Mouse (Mus musculus) gastrocnemius, postnatal 4 days (tissue): Measurements from ENCODE around the gene Arid2. TPM values are rescaled to one million over a fixed set of nuclear protein-coding genes. Genes with fewer than 3 reads are reported as not detected.
"Not testable (repeated sequence)": the region's sequence is repeated elsewhere in the genome, so short reads cannot be mapped to it uniquely, and the experiment has no call there.

Experiments
- DNase-seq, 2 experiments: peaks; one replicate each; pipeline ENCODE4 v3.0.0; 2021 to 2022; ENCODE audit warnings: low spot score in 2 of 2, mixed read lengths in 2 of 2
- total RNA-seq, 2 experiments: library from RNA; stranded (reverse); gene quantifications; 2 replicates each; pipeline ENCODE4 v1.2.3; 2021

Arid2 gene
- total RNA-seq, 2 experiments from 2014 or later = 46.0 to 50.8 TPM

- DNase-seq = peak; percentile 84 to 89
These were observed 1.8 kb upstream of the Arid2 start for GRCm38 (mm10) chr15:96285323-96286014.

GRCm38 (mm10) chr15:96286015-96286934, 1.0 kb upstream of the Arid2 start:
- DNase-seq = peak; percentile 88 to 94

- DNase-seq = no peak
These were observed 404 bp upstream of the Arid2 start for GRCm38 (mm10) chr15:96286935-96287292.

DNA sequence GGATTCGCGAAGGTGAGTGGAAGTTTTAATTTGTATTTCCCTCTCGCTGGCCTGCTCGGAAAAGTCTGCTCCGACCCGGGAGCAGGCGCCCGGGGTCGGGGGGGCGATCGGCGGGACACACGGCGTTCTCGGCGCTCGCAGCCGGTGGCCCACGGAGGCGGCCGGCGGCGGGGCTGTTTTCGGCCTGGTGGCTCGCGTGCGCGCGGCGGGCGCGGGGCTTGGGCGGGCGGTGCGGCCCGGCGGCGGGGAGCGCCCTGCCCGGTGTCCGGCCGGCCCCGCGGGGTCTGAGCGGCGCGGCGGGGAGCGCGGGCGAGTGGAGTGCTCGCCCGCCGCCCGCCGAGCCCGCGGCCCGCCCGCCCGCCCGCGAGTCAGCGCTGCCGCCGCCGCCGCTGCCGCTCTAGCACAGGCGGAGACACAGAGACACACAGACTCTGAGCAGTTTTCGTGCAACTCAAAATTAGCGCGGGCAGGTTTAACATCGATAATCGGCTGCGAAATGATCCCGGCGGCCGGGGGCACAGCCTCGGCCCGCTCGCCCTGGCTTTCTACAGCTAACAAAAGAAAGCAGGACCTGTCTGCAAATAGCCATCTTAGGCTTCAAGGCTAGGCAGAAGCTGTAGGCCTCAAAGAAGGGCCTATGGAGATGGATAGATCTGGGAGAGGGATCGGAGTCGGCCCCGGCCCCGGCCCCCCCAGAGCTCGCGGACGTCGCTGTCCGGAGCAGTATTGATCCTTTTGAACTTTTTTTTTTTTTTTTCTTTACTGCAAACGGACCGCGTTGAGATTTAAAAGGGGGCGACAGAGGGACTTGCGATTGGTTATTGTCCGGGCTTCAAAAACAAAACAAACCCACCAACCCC, 888 bp downstream of the Arid2 start:
- peak; percentile 35 to 59 for DNase-seq

- DNase-seq = no peak
These were observed 1.6 kb downstream of the Arid2 start for GRCm38 (mm10) chr15:96288836-96289390.

DNA sequence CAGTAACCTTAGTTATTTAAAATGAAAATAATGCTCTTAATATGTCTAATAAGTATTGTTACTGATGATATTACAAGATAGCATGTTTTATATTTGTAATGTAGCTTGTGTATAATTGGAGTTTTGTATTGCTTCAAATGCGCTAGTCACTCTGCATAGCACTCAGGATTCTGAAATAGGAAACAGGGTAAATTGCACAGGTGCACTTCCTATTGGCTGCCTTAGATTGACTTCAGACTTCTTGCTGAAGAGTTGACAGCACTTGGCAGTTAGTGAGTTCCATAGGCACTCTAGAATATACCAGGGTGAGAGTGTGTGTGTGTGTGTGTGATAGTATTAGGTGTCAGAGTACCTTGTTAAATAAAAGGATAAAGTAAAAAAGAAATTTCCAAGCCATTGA, 2.7 kb downstream of the Arid2 start:
- no peak for DNase-seq

- DNase-seq = no peak
These were observed 6.1 kb downstream of the Arid2 start for GRCm38 (mm10) chr15:96293444-96293843.

DNA sequence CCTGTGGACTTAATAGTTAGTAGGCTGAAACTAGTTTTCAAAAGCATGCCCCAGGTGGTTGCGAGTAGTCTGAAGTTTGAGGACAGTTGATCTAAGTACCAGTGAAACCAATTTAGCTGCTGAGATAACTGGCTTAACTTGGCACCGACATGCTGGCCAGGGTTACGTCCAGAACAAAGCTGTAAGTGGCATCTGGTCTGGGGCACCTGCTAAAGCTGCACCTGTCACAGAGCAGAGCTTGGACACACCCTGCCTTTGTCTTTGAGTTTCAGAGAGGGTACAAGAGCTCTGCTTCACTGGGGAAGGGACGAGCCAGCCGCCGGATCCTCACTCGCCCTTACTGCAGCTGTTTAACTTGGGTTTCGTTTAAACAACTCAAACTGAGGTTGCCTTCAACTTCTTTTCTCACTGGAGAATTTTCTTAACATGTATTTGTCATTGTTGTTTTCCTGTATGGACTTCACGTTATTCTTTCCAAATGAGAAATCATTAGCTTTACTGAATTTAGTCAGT, 9.8 kb downstream of the Arid2 start:
- DNase-seq = no peak

- DNase-seq = no peak
These were observed 10.4 kb downstream of the Arid2 start for GRCm38 (mm10) chr15:96297623-96298188.

GRCm38 (mm10) chr15:96309310-96309709, 22.0 kb downstream of the Arid2 start:
- DNase-seq = no peak

DNA sequence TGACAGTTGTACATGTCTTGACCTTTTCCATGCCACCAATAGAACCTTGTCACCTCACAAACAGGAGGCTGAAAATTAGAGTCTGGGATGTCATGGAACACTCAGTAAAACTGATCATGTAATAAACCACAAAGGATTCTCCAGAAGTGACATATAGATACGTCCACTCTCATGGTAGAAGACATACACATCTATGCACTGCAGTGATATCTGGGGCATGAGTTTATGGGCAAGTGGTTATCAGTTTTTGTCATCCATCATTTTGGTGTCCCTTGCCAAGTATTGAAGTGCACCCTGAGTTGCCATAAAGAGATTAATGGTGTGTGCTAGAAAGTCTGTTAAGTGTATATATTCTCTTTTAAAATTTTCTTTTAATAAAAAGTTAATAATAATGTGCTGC, 25.6 kb downstream of the Arid2 start:
- no peak for DNase-seq

GRCm38 (mm10) chr15:96315664-96316063, 28.3 kb downstream of the Arid2 start:
- DNase-seq = no peak

DNA sequence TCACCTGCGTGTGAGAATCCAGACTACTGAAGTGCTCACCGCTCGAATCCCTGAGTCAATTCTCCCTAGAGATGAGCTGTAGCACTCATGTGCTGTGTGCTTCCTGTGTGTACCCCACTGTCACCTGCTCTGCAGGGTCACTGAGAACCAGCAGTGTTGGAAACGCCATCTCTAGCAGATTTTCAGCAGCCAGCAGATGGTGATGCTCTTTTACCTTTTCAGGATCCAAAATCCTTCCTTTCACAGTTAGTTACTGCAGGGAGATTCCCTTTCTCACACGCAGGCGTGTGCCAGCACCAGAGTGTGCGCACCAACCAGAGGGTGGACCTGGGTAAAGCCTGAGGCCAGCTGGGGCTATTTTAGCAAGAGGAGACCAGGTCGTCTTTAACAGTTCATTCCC, 32.0 kb downstream of the Arid2 start:
- no peak for DNase-seq

DNA sequence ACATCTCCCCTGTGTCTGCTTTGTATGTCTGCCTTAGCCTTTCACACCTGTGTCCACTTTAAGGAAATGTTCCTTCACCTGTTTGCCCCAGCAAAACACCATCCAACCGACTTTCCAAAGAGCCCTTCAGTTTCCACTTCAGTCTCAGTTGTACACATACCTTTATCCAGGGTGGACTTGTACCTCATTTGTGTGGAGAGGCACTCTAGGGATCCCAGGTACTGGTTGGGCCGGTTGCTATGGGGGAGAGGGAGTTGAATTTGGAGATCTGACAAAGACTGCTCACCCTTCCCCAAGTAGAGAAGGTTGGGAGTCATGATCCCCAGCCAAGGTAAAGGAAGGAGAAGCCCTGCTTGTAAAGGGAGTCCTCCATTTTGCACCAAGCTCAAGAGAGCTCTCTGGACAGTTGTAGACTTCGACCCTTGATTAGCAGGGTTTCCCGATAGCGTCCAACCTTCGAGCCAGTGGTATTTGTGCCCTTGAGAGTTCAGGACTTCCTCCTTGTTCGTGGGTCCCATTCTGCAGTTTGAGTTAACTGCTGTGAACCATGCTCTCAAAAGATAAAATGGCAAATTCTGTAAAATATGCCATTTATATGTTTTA, 38.5 kb downstream of the Arid2 start:
- no peak for DNase-seq

DNA sequence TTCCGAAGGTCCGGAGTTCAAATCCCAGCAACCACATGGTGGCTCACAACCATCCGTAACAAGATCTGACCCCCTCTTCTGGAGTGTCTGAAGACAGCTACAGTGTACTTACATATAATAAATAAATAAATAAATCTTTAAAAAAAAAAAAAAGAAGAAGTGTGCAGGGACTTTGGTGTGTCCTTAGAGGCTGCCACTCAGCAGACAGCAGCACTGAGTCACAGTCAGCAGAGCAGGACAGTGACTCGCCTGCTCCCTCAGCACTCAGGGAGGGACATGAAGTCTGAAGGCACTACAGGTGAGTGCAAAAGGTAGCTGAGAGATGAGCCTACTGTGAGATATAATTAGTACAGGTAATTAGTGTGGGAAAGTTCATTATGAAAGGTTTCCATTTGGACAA, 41.4 kb downstream of the Arid2 start:
- not testable (repeated sequence) for DNase-seq

DNA sequence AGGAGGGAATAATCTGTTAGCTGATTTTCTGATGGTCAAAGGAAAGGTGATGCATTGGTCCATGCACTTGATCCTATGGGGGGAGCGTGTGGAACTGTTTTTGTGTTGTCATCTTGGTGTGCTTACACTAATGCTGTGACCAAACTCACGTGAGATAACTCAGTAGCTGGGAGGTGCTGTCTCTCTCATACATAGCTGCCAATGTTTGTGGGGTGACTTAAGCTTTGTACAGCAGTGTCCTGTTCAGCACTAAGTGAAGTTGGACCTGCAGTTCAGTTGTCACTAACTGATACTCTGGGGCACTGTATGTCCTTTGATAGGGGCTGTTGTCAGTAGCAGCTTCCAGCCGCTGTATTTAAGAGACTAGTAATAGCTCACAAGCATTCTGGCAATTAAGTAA, 43.2 kb downstream of the Arid2 start:
- DNase-seq = no peak

- no peak for DNase-seq
These were observed 45.3 kb downstream of the Arid2 start for GRCm38 (mm10) chr15:96332468-96333213.

DNA sequence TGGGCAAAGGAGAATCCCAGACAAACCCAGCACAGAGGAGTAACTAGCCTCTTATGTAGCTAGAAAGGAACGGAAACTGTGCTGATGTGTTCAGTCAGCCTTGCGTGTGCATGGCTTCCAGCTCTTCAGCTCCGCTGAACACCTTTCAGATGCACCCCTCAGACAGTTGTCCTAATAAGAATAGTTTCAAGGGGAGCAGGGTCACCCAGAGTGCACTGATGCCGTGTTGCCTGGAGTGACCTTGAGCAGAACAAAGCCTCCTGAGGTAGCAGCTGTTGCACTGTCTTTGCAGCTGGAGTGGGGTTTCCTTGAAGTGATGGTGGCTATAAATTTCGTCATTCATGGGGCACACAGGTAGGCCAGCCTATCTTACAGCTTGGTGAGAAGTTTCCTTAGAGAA, 46.0 kb downstream of the Arid2 start:
- DNase-seq = no peak

DNA sequence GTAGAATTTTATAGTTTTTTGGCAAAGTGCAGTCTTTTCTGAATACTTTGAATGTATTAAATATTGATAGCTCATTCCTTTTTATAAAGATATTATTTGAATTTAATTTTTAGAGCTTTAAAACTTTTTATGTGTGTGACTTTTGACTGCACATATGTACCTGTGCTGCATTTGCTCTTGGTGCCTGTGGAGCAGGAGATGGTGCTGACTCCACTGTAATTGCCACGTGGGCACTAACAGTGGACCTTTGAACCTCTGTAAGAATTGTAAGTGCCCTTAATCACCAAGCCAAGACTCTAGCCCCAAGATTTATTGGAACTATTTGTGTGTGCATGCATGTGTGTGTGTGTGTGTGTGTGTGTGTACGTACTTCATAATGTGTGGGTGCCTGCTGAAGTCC, 53.6 kb downstream of the Arid2 start:
- no peak for DNase-seq

GRCm38 (mm10) chr15:96342097-96342496, 54.8 kb downstream of the Arid2 start:
- no peak for DNase-seq
